Mouse (Mus musculus): ENCODE results near the gene Cuedc2. TPM values are rescaled to one million over a fixed set of nuclear protein-coding genes. Genes with fewer than 3 reads are reported as not detected.

Cuedc2 gene
- polyA plus RNA-seq, 1 experiment from 2014 or later = 53.8 TPM

GRCm38 (mm10) chr19:46328081-46329030, 10.1 kb downstream of the Cuedc2 start, which contains the start of gene Fbxl15:
Gene Fbxl15 (plus strand): TSS chr19:46328184.
- H3K4me2 ChIP-seq (ENCODE audit: low read depth, low read length) = peak within 1 kb of the TSS; percentile 100
- DNase-seq (peak; percentile 92), ATAC-seq (peak; percentile 89)
- no peak for TF ChIP-seq CTCF (IDR thresholded peaks at IDR 0.05; ENCODE audit: low read depth)
- TF ChIP-seq EP300 (IDR thresholded peaks at IDR 0.05; ENCODE audit: low read depth) = peak; percentile 38; the same call in 1 of the 2 replicates
- peaks cover 35% of the 10 kb centered on the region for H3K27me3 ChIP-seq (ENCODE audit: insufficient read depth, low read length)
- H3K27ac ChIP-seq (ENCODE audit: low read depth) = peak within 1 kb of the TSS; percentile 63
- peaks cover 30% of the 10 kb centered on the region for H3K4me1 ChIP-seq (ENCODE audit: insufficient read depth)
- under 1% methylated on average over 73 of the region's 81 CpGs for WGBS (ENCODE audit: insufficient replicate concordance)
- peak within 1 kb of the TSS; percentile 66 for H3K9ac ChIP-seq (replicated peaks)
- peaks cover 15% of the 10 kb centered on the region for H3K36me3 ChIP-seq (replicated peaks; ENCODE audit: insufficient read depth, low read length)
- peak within 1 kb of the TSS; percentile 53 for H3K4me3 ChIP-seq (ENCODE audit: low read depth, low read length)
- no peaks in the 10 kb centered on the region for H3K9me3 ChIP-seq (ENCODE audit: low read length)

- Histone ChIP-seq H3K4me3 (ENCODE audit: low read depth, low read length) (peak overlapping the region; percentile 53), H3K4me2 (ENCODE audit: low read depth, low read length) (peak overlapping the region; percentile 100), H3K9me3 (ENCODE audit: low read length) (no peaks in the 10 kb centered on the region), H3K4me1 (ENCODE audit: insufficient read depth) (peaks cover 30% of the 10 kb centered on the region), H3K36me3 (replicated peaks; ENCODE audit: insufficient read depth, low read length) (peaks cover 15% of the 10 kb centered on the region), H3K27me3 (ENCODE audit: insufficient read depth, low read length) (peaks cover 43% of the 10 kb centered on the region), H3K9ac (replicated peaks) (no peak overlapping the region; the same call in 1 of the 2 replicates), H3K27ac (ENCODE audit: low read depth) (0 out of 2 replicates have a peak overlapping the region, but pooled peaks have one; percentile 63)
- WGBS (ENCODE audit: insufficient replicate concordance) = 24% methylated on average over 14 of the region's 14 CpGs
- TF ChIP-seq EP300 (IDR thresholded peaks at IDR 0.05; ENCODE audit: low read depth) = no peak
- TF ChIP-seq CTCF (IDR thresholded peaks at IDR 0.05; ENCODE audit: low read depth) = no peak
- no peak for ATAC-seq
- DNase-seq = no peak
These were observed 10.9 kb downstream of the Cuedc2 start for GRCm38 (mm10) chr19:46327531-46328064.

- TF ChIP-seq EP300 (IDR thresholded peaks at IDR 0.05; ENCODE audit: low read depth) = no peak
- TF ChIP-seq CTCF (IDR thresholded peaks at IDR 0.05; ENCODE audit: low read depth) = no peak
- H3K9me3 ChIP-seq (ENCODE audit: low read length) = no peaks in the 10 kb centered on the region
- H3K27me3 ChIP-seq (ENCODE audit: insufficient read depth, low read length) = peaks cover 51% of the 10 kb centered on the region
- peak within 1 kb of the TSS; percentile 63 for H3K27ac ChIP-seq (ENCODE audit: low read depth)
- DNase-seq (peak; percentile 70), ATAC-seq (no peak)
- H3K4me2 ChIP-seq (ENCODE audit: low read depth, low read length) = peak within 1 kb of the TSS; percentile 100
- 2% methylated on average over 35 of the region's 35 CpGs for WGBS (ENCODE audit: insufficient replicate concordance)
- H3K9ac ChIP-seq (replicated peaks) = peak within 1 kb of the TSS; percentile 66
- H3K4me3 ChIP-seq (ENCODE audit: low read depth, low read length) = peak within 1 kb of the TSS; percentile 53
- peaks cover 9% of the 10 kb centered on the region for H3K36me3 ChIP-seq (replicated peaks; ENCODE audit: insufficient read depth, low read length)
- H3K4me1 ChIP-seq (ENCODE audit: insufficient read depth) = peaks cover 30% of the 10 kb centered on the region
These were observed 11.7 kb downstream of the Cuedc2 start, which contains the start of gene Psd for GRCm38 (mm10) chr19:46326756-46327305. Gene Psd (minus strand): TSS chr19:46327156.

GRCm38 (mm10) chr19:46326019-46326755, 12.3 kb downstream of the Cuedc2 start:
- no peak for ATAC-seq
- 11% methylated on average over 28 of the region's 29 CpGs for WGBS (ENCODE audit: insufficient replicate concordance)
- Histone ChIP-seq H3K9ac (replicated peaks) (no peak overlapping the region), H3K4me2 (ENCODE audit: low read depth, low read length) (no peak overlapping the region; the same call in 1 of the 2 replicates), H3K4me1 (ENCODE audit: insufficient read depth) (peaks cover 30% of the 10 kb centered on the region), H3K27ac (ENCODE audit: low read depth) (no peak overlapping the region), H3K4me3 (ENCODE audit: low read depth, low read length) (no peak overlapping the region), H3K9me3 (ENCODE audit: low read length) (no peaks in the 10 kb centered on the region), H3K27me3 (ENCODE audit: insufficient read depth, low read length) (peaks cover 57% of the 10 kb centered on the region), H3K36me3 (replicated peaks; ENCODE audit: insufficient read depth, low read length) (peaks cover 9% of the 10 kb centered on the region)
- DNase-seq = no peak
- no peak for TF ChIP-seq CTCF (IDR thresholded peaks at IDR 0.05; ENCODE audit: low read depth)
- TF ChIP-seq EP300 (IDR thresholded peaks at IDR 0.05; ENCODE audit: low read depth) = no peak

- H3K4me1 ChIP-seq (ENCODE audit: insufficient read depth) = peaks cover 30% of the 10 kb centered on the region
- no peak overlapping the region for H3K27ac ChIP-seq (ENCODE audit: low read depth)
- 54% methylated on average over 5 of the region's 5 CpGs for WGBS (ENCODE audit: insufficient replicate concordance)
- H3K9me3 ChIP-seq (ENCODE audit: low read length) = no peaks in the 10 kb centered on the region
- ATAC-seq (no peak), DNase-seq (no peak)
- no peak overlapping the region for H3K4me3 ChIP-seq (ENCODE audit: low read depth, low read length)
- H3K4me2 ChIP-seq (ENCODE audit: low read depth, low read length) = no peak overlapping the region
- H3K9ac ChIP-seq (replicated peaks) = no peak overlapping the region
- H3K27me3 ChIP-seq (ENCODE audit: insufficient read depth, low read length) = peaks cover 69% of the 10 kb centered on the region
- TF ChIP-seq CTCF (IDR thresholded peaks at IDR 0.05; ENCODE audit: low read depth) = no peak
- TF ChIP-seq EP300 (IDR thresholded peaks at IDR 0.05; ENCODE audit: low read depth) = no peak
- H3K36me3 ChIP-seq (replicated peaks; ENCODE audit: insufficient read depth, low read length) = no peaks in the 10 kb centered on the region
These were observed 13.6 kb downstream of the Cuedc2 start for GRCm38 (mm10) chr19:46324918-46325317.
